Mouse (Mus musculus): ENCODE results near the gene Gm4858. TPM values are rescaled to one million over a fixed set of nuclear protein-coding genes. Genes with fewer than 3 reads are reported as not detected.
"Not testable (repeated sequence)": the region's sequence is repeated elsewhere in the genome, so short reads cannot be mapped to it uniquely, and the experiment has no call there.

Gm4858 gene
- not detected in 2 replicates for polyA plus RNA-seq (2014; fragmentation: Nextera tagmentation; extraction: Ambion mirVana)

DNA sequence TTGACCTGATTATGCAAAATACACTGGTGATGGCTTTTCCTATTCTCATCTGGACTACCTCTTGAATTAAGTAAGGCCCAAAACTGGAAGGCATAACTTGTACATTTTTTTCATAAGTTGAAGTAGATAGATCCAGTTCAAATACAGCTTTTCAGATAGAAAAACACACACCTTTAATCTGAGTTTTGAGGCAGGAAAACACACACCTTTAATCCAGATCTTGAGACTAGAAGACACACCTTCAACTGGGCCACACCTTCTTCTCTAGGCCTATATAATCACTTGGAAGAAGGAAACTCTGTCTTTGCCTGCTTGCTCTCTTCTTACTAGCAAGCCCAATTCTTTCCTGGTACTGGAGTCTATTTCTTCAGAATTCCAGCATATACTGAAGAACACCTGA lies at the start of gene Gm4858:
Gene Gm4858 (plus strand): TSS at position 301 of the 400 bp plus-strand sequence.
- DNase-seq (ENCODE audit: low spot score); H3K9me3 ChIP-seq (ENCODE audit: control insufficient read depth, low read length); H3K4me2 ChIP-seq (ENCODE audit: low read depth); H3K4me1 ChIP-seq (ENCODE audit: control insufficient read depth, insufficient read depth, low read length); H3K9ac ChIP-seq (ENCODE audit: low read length); H3K27me3 ChIP-seq (ENCODE audit: control insufficient read depth, insufficient read depth, low read length); H3K27ac ChIP-seq (ENCODE audit: low read depth, low read length); ATAC-seq (ENCODE audit: insufficient read depth, low FRiP score, low TSS enrichment); H3K36me3 ChIP-seq (ENCODE audit: control insufficient read depth, insufficient read depth, low read length); H3K4me3 ChIP-seq (ENCODE audit: low read depth, low read length): not testable (repeated sequence)

DNA sequence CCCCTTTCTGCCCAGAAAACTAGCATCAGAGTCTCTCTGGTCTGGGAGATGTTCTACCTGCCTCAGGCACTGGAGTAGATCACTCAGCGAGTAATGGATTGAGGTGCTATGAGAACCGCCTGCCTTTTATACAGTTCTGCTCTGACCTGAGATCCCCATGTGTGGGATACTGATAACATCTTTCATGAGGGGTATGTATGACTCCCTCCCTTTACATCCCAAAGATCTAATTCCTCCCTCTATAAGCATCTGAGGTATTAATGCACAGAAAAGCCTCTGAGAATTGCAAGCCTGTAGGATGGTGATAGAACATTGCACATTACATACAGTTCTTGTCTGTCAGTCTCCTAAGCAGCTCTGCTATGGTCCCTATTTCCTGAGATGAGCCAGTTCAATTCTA lies 49.7 kb upstream of the Gm4858 start, which contains the start of gene Lce1m:
Gene Lce1m (minus strand): TSS at position 101 of the 400 bp plus-strand sequence.
- no peaks in the 10 kb centered on the region for H3K27me3 ChIP-seq (ENCODE audit: control insufficient read depth, insufficient read depth, low read length)
- 88% methylated on average over 2 of the region's 2 CpGs for WGBS
- ATAC-seq (ENCODE audit: insufficient read depth, low FRiP score, low TSS enrichment): no peak
- no peak within 1 kb of the TSS for H3K27ac ChIP-seq (ENCODE audit: low read depth, low read length)
- H3K4me3 ChIP-seq (ENCODE audit: low read depth, low read length): no peak within 1 kb of the TSS
- no peak within 1 kb of the TSS for H3K9ac ChIP-seq (ENCODE audit: low read length)
- H3K4me1 ChIP-seq (ENCODE audit: control insufficient read depth, insufficient read depth, low read length): no peaks in the 10 kb centered on the region
- H3K9me3 ChIP-seq (ENCODE audit: control insufficient read depth, low read length): no peaks in the 10 kb centered on the region
- no peaks in the 10 kb centered on the region for H3K36me3 ChIP-seq (ENCODE audit: control insufficient read depth, insufficient read depth, low read length)
- DNase-seq (ENCODE audit: low spot score): no peak
- no peak within 1 kb of the TSS for H3K4me2 ChIP-seq (ENCODE audit: low read depth)

DNA sequence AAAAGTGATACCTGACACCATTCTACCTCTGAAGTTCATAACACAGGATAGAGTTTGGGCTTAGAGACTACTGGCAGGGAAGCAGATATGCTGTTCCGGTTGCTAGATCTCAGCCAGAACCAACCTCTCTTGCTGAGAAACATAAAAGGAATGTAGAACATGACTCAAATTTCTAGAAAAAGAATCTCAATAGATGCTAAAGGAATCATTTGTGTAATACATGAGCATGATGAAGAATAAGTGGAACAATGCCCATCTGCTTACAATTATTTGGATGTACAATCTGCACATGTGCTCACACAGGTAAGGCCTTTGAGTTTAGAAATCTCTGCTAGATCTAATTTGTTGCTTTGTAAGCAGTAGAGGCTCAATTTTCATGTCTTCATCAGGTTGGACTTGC lies 47.5 kb upstream of the Gm4858 start:
- no peaks in the 10 kb centered on the region for H3K9me3 ChIP-seq (ENCODE audit: control insufficient read depth, low read length)
- WGBS: 76% methylated on average over 1 of the region's 1 CpGs
- H3K27me3 ChIP-seq (ENCODE audit: control insufficient read depth, insufficient read depth, low read length): no peaks in the 10 kb centered on the region
- ATAC-seq (ENCODE audit: insufficient read depth, low FRiP score, low TSS enrichment) (no peak), DNase-seq (ENCODE audit: low spot score) (no peak)
- no peak overlapping the region for H3K27ac ChIP-seq (ENCODE audit: low read depth, low read length)
- no peaks in the 10 kb centered on the region for H3K36me3 ChIP-seq (ENCODE audit: control insufficient read depth, insufficient read depth, low read length)
- no peak overlapping the region for H3K9ac ChIP-seq (ENCODE audit: low read length)
- H3K4me2 ChIP-seq (ENCODE audit: low read depth): no peak overlapping the region
- H3K4me3 ChIP-seq (ENCODE audit: low read depth, low read length): no peak overlapping the region
- H3K4me1 ChIP-seq (ENCODE audit: control insufficient read depth, insufficient read depth, low read length): no peaks in the 10 kb centered on the region

DNA sequence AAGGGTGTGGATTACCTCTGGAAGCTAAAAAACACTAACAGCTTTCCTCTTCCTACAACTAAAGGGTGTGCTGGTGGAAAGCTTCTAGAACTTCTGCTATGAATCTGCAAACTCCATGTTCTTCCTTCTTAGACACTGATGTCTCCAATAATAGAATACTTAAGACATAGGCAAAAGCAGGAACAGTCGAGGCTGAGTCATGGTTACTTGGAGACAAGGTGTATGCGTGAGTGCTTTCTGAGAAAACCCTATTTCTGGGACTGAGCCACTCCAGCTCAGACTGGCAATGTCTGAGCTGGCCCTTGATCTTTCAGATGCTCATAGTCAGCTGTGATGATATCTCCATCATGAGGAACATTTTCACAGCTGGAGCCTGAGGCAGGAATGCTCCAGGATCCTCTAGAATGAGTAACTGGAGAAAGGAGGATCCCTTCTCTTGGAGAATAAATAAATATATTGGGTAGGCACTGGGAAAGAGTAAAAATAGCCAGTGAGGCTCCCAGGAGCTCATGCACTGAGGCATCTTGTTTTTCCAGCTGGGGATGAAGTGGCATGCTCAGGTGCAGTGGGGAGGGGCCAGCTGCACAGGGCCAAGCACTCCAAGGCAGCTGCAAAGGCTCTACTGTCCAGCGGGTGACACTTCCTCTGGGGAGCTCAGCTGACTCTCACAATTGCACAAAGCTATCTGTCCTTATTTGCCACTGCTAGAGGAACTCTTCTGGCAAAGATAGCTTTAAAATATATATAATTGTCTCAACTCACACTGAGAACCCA lies 45.0 kb upstream of the Gm4858 start:
- Histone ChIP-seq H3K4me1 (ENCODE audit: control insufficient read depth, insufficient read depth, low read length) (no peaks in the 10 kb centered on the region), H3K9me3 (ENCODE audit: control insufficient read depth, low read length) (no peaks in the 10 kb centered on the region), H3K27me3 (ENCODE audit: control insufficient read depth, insufficient read depth, low read length) (no peaks in the 10 kb centered on the region), H3K4me3 (ENCODE audit: low read depth, low read length) (no peak overlapping the region), H3K27ac (ENCODE audit: low read depth, low read length) (no peak overlapping the region), H3K4me2 (ENCODE audit: low read depth) (no peak overlapping the region), H3K9ac (ENCODE audit: low read length) (no peak overlapping the region), H3K36me3 (ENCODE audit: control insufficient read depth, insufficient read depth, low read length) (no peaks in the 10 kb centered on the region)
- 82% methylated on average over 3 of the region's 3 CpGs for WGBS
- no peak for DNase-seq (ENCODE audit: low spot score)
- no peak for ATAC-seq (ENCODE audit: insufficient read depth, low FRiP score, low TSS enrichment)

DNA sequence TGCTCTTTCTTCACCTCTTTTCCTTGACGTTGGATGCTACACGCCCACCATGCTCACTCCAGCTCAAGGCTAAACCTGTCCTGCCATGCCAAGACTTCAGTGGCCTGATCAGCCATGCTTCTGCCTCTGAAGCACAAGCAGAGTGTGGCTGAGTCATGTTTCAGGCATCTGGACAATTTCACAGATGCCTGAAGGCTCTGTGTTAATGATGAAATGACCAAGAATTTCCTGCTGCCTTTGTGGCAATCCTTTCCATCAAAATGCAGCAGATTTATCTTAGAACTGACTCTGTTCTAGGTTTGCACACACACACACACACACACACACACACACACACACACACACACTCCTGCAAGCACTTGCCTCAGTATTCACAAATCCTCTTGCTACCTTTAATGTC lies 43.1 kb upstream of the Gm4858 start:
- no peak overlapping the region for H3K27ac ChIP-seq (ENCODE audit: low read depth, low read length)
- H3K9me3 ChIP-seq (ENCODE audit: control insufficient read depth, low read length): no peaks in the 10 kb centered on the region
- ATAC-seq (ENCODE audit: insufficient read depth, low FRiP score, low TSS enrichment): no peak
- H3K4me1 ChIP-seq (ENCODE audit: control insufficient read depth, insufficient read depth, low read length): no peaks in the 10 kb centered on the region
- H3K36me3 ChIP-seq (ENCODE audit: control insufficient read depth, insufficient read depth, low read length): no peaks in the 10 kb centered on the region
- no peak overlapping the region for H3K9ac ChIP-seq (ENCODE audit: low read length)
- no peak overlapping the region for H3K4me2 ChIP-seq (ENCODE audit: low read depth)
- H3K4me3 ChIP-seq (ENCODE audit: low read depth, low read length): no peak overlapping the region
- no peaks in the 10 kb centered on the region for H3K27me3 ChIP-seq (ENCODE audit: control insufficient read depth, insufficient read depth, low read length)
- DNase-seq (ENCODE audit: low spot score): no peak
- WGBS: 83% methylated on average over 2 of the region's 2 CpGs

DNA sequence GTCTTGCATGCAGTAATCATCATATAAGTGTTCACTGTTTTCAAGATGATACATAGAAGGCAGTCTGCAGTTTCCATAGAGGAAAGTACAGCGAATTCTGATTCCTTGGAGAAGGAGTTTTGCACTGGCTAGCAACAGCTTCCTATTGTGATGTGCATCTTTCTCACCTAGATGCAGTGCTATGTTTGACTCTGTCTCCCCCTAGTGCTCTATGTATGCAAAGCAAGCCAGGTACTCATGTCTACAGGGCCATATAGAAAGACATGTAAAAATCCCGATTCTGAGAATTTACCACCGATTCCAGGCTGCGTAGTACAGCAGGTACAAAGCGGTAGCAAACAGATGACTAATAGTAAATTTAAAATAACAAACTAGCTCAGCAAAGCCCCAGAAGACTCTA lies 37.2 kb upstream of the Gm4858 start:
- Histone ChIP-seq H3K4me3 (ENCODE audit: low read depth, low read length) (no peak overlapping the region), H3K27ac (ENCODE audit: low read depth, low read length) (no peak overlapping the region), H3K4me1 (ENCODE audit: control insufficient read depth, insufficient read depth, low read length) (no peaks in the 10 kb centered on the region), H3K9me3 (ENCODE audit: control insufficient read depth, low read length) (no peaks in the 10 kb centered on the region), H3K36me3 (ENCODE audit: control insufficient read depth, insufficient read depth, low read length) (no peaks in the 10 kb centered on the region), H3K4me2 (ENCODE audit: low read depth) (no peak overlapping the region), H3K27me3 (ENCODE audit: control insufficient read depth, insufficient read depth, low read length) (no peaks in the 10 kb centered on the region), H3K9ac (ENCODE audit: low read length) (no peak overlapping the region)
- DNase-seq (ENCODE audit: low spot score) (peak; percentile 31), ATAC-seq (ENCODE audit: insufficient read depth, low FRiP score, low TSS enrichment) (peak; percentile 81)
- WGBS: 59% methylated on average over 5 of the region's 5 CpGs

DNA sequence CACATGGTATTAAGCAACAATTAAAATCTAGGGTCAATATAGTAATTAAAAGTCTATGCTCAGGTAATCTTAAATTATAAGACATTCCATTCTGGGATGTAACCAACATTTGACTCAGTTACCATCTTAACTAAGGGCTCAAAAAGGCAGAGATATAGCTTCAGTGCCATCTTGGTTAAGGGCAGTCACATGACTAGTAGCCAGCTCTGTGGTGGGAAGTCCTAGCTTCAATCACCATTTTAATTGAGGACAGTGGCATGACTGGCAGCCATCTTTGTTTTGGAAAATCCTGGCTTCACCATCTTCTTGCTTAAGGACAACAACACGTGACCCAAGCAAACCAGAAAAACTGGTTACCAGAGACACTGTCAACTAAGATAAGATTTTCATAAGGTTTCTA lies 18.4 kb upstream of the Gm4858 start:
- no peak for ATAC-seq (ENCODE audit: insufficient read depth, low FRiP score, low TSS enrichment)
- no peaks in the 10 kb centered on the region for H3K27me3 ChIP-seq (ENCODE audit: control insufficient read depth, insufficient read depth, low read length)
- WGBS: 90% methylated on average over 1 of the region's 1 CpGs
- H3K9ac ChIP-seq (ENCODE audit: low read length): no peak overlapping the region
- no peaks in the 10 kb centered on the region for H3K36me3 ChIP-seq (ENCODE audit: control insufficient read depth, insufficient read depth, low read length)
- H3K4me2 ChIP-seq (ENCODE audit: low read depth): no peak overlapping the region
- DNase-seq (ENCODE audit: low spot score): no peak
- H3K27ac ChIP-seq (ENCODE audit: low read depth, low read length): no peak overlapping the region
- H3K4me3 ChIP-seq (ENCODE audit: low read depth, low read length): no peak overlapping the region
- no peaks in the 10 kb centered on the region for H3K9me3 ChIP-seq (ENCODE audit: control insufficient read depth, low read length)
- no peaks in the 10 kb centered on the region for H3K4me1 ChIP-seq (ENCODE audit: control insufficient read depth, insufficient read depth, low read length)

DNA sequence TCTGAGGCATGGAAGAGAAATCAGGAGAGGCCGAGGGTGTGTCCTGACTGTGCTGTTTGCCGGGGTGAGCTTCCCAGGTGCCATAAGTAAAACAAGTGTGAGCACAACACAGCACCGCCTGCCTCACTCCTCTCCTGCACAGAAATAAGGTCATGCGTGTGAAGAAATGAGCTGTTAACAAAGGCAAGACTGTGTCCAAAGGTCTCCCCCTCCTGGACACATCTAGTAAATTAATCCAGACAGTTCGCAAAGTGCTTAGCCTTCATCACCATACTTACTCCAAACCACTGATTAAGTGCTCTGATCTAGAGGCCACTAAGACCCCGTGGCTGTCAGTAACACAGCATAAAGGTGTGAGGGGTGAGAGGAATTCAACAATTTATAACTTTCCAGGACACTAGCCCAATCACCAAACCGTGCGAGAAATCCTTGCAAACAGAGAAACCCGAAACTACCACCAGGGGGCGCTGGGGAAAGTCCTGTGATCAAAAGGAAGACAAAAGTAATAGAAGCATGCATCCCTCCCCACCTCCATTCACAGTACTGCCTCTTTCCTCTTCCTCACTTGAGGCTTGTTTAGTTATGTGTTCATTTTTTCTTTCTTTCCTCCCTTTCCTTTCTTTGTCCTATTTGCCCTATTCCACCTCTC lies 15.7 kb upstream of the Gm4858 start:
- Histone ChIP-seq H3K4me3 (ENCODE audit: low read depth, low read length) (no peak overlapping the region), H3K9me3 (ENCODE audit: control insufficient read depth, low read length) (no peaks in the 10 kb centered on the region), H3K27me3 (ENCODE audit: control insufficient read depth, insufficient read depth, low read length) (no peaks in the 10 kb centered on the region), H3K27ac (ENCODE audit: low read depth, low read length) (no peak overlapping the region), H3K4me2 (ENCODE audit: low read depth) (no peak overlapping the region), H3K9ac (ENCODE audit: low read length) (no peak overlapping the region), H3K36me3 (ENCODE audit: control insufficient read depth, insufficient read depth, low read length) (no peaks in the 10 kb centered on the region), H3K4me1 (ENCODE audit: control insufficient read depth, insufficient read depth, low read length) (no peaks in the 10 kb centered on the region)
- DNase-seq (ENCODE audit: low spot score) (peak; percentile 25), ATAC-seq (ENCODE audit: insufficient read depth, low FRiP score, low TSS enrichment) (no peak)
- 59% methylated on average over 10 of the region's 10 CpGs for WGBS

DNA sequence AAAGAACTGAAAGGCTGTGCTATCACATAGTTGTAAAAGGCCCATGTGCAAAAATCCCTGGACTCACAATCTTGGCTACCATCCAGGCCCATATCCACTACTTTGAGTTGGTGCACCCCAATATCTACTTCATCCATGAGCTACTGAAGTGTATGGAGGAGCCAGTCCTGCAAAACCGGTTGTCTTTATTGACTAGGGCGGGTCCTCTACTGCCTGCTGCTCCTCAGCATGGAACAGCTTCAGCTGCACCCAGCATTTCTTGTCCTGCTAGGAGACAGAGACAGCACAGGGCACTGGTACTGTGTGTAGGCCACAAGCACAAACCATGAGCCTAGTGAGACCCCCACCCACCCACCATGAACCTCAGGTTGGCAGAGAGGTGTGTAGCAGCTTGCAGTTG lies 18.0 kb downstream of the Gm4858 start:
- Histone ChIP-seq H3K9ac (ENCODE audit: low read length) (no peak overlapping the region), H3K4me1 (ENCODE audit: control insufficient read depth, insufficient read depth, low read length) (no peaks in the 10 kb centered on the region), H3K27ac (ENCODE audit: low read depth, low read length) (no peak overlapping the region), H3K9me3 (ENCODE audit: control insufficient read depth, low read length) (no peaks in the 10 kb centered on the region), H3K27me3 (ENCODE audit: control insufficient read depth, insufficient read depth, low read length) (no peaks in the 10 kb centered on the region), H3K4me3 (ENCODE audit: low read depth, low read length) (no peak overlapping the region), H3K36me3 (ENCODE audit: control insufficient read depth, insufficient read depth, low read length) (no peaks in the 10 kb centered on the region), H3K4me2 (ENCODE audit: low read depth) (no peak overlapping the region)
- DNase-seq (ENCODE audit: low spot score): no peak
- 85% methylated on average over 2 of the region's 2 CpGs for WGBS
- no peak for ATAC-seq (ENCODE audit: insufficient read depth, low FRiP score, low TSS enrichment)
